Mouse (Mus musculus) lung, postnatal 14 days (tissue): ENCODE results near the gene Zfp946.
A peak's percentile ranks its signal among the peaks of the same experiment; 100 is the strongest.

Source experiments
- DNase-seq: peaks from one replicate; pipeline ENCODE4 v3.0.0; 2021

The Zfp946 gene

GRCm38 (mm10) chr17:22423952-22424617 lies at the start of gene Zfp946:
Gene Zfp946, plus strand, starts transcription at chr17:22424222.
- peak; percentile 80 for DNase-seq

GRCm38 (mm10) chr17:22410756-22411155 lies 13.3 kb upstream of the Zfp946 start:
- peak; percentile 22 for DNase-seq

GRCm38 (mm10) chr17:22417510-22417909 lies 6.5 kb upstream of the Zfp946 start:
- peak; percentile 75 for DNase-seq

GRCm38 (mm10) chr17:22424636-22425354 lies 773 bp downstream of the Zfp946 start:
- no peak for DNase-seq

DNA sequence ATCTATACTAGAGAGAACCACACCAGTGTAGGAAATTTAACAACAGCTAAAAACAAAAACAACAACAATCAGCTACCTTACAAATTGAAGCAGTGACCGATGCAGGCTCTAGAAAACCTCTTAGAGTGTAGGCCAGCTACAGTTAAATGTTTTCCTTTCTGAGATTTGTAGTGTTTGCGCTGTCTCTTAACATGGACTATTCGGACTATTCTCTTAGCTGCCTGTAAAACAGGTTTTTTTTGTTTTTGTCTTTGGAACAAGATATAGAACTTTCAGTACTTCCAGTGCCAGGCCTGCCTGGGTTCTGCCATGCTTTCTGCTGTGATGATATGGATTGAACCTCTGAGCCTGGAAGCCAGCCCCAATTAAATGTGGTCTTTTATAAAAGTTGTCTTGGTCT lies 23.7 kb downstream of the Zfp946 start:
- DNase-seq = no peak

- no peak for DNase-seq
Measured at GRCm38 (mm10) chr17:22497120-22497519, 73.1 kb downstream of the Zfp946 start.
